Comparison of ENCODE assay signal across 8 mouse cellular contexts in the genomic region with DNA sequence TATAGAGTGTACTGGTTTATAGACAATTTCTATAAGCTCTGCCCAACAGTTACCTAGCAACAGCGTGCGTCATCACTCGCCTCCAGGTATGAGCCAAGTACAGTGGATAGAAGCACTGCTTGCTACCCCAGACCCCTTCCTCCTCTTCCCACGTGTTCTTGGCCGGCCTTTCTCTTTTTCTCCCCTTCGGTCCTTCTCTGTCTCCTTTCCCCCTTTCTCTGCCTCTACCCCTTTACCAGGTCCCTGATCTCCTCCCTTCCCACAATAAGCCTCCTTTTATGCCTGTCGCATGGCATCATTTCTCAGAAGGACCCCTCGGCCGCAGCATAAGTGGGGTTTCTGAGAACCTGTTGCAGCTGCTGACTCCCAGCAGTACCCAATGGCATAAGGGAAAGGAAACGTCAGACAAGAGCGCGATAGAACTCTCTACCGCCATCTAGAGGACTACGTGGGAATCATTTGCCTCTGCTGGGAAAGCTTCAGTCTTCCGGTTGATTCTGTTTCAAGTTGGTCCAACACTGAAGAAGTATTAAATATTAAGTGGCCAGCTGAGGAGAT. TPM values are rescaled to one million over a fixed set of nuclear protein-coding genes. Genes with fewer than 3 reads are reported as not detected.
A peak's percentile ranks its signal among the peaks of the same experiment; 100 is the strongest.
DNase-seq lines count a peak whose midpoint lies in the region; ATAC-seq lines count a peak whose summit lies in the region.

No protein-coding gene starts in this region.

- H3K9ac ChIP-seq in intestine, embryonic 14.5 days (ENCODE audit: low read length), result no peak overlapping the region

- no peak overlapping the region for H3K4me3 ChIP-seq in intestine, embryonic 14.5 days (ENCODE audit: low read depth, low read length)

- H3K4me2 ChIP-seq in intestine, embryonic 14.5 days (ENCODE audit: low read length), result peak overlapping the region; percentile 22

- H3K27me3 ChIP-seq in intestine, embryonic 14.5 days (replicated peaks; ENCODE audit: control insufficient read depth, insufficient read depth, low read length), result no peaks in the 10 kb centered on the region

- peaks cover 20% of the 10 kb centered on the region for H3K4me1 ChIP-seq in intestine, embryonic 14.5 days (replicated peaks; ENCODE audit: control insufficient read depth, insufficient read depth, low read length)

- DNase-seq in urinary bladder, postnatal 25 days (ENCODE audit: low spot score), result peak; percentile 54
- DNase-seq in urinary bladder, adult 2 months (ENCODE audit: low spot score), result no peak
- peak; percentile 91 for DNase-seq in embryo, embryonic 10 days (ENCODE audit: low spot score)
- peak; percentile 49 to 55 for DNase-seq in gastrocnemius, adult 8-10 months (ENCODE audit: low spot score in 2 of 2)
- DNase-seq in intestine, embryonic 14.5 days (ENCODE audit: low spot score), result peak; percentile 91
- DNase-seq in left cerebral cortex, postnatal 14 days (ENCODE audit: low spot score in 2 of 2), result peak; percentile 85 to 87
- peak; percentile 40 to 54 for DNase-seq in right cerebral cortex, postnatal 36 days (ENCODE audit: low spot score in 2 of 2)

- no peak overlapping the region for H3K27ac ChIP-seq in intestine, embryonic 14.5 days (ENCODE audit: low read depth)

- ATAC-seq in intestine, embryonic 14.5 days (replicated peaks; ENCODE audit: low FRiP score, low TSS enrichment, low read depth), result no peak
- peak; percentile 86 for ATAC-seq in megakaryocyte-erythroid progenitor cell, adult 5-6 weeks (replicated peaks; ENCODE audit: low FRiP score, low TSS enrichment, poor library complexity, severe bottlenecking)

- 28% methylated on average over 15 of the region's 15 CpGs for WGBS in intestine, embryonic 14.5 days

- intact Hi-C loops in left cerebral cortex, postnatal 14 days (cut with DNase I), result loop anchor here (2.0 kb wide), 1 partner anchor 42 kb away; no protein-coding TSS in a partner anchor

- no peaks in the 10 kb centered on the region for H3K36me3 ChIP-seq in intestine, embryonic 14.5 days (ENCODE audit: control insufficient read depth, insufficient read depth, low read length)

- no peaks in the 10 kb centered on the region for H3K9me3 ChIP-seq in intestine, embryonic 14.5 days (ENCODE audit: control insufficient read depth, low read length)

RNA-seq across cellular contexts. Expression of gene Mymx, which starts 24.8 kb away (rescaled TPM):
- 0.31 and 0.84 TPM in 2 replicates for polyA plus RNA-seq in urinary bladder, adult 2 months (2012; rRNA removed)
- not detected for total RNA-seq in gastrocnemius, adult 8-10 months (2022)
- 0.31 TPM in 1 of 2 replicates, not detected in the other for polyA plus RNA-seq in intestine, embryonic 14.5 days (2014; fragmentation: Nextera tagmentation; extraction: Ambion mirVana)
- total RNA-seq in left cerebral cortex, postnatal 14 days (2021), result not detected
- not detected in 2 replicates for total RNA-seq in megakaryocyte-erythroid progenitor cell, adult 5-6 weeks (2014; fragmentation: Nextera tagmentation)
- total RNA-seq in megakaryocyte-erythroid progenitor cell, adult 5-6 weeks (2017), result not detected in 2 replicates

RNA-seq across cellular contexts. Expression of gene Slc29a1, which starts 27.2 kb away (rescaled TPM):
- 210 and 219 TPM in 2 replicates for polyA plus RNA-seq in urinary bladder, adult 2 months (2012; rRNA removed)
- 10 to 100 TPM; 26.6 to 31.2 (median 27.2) TPM for total RNA-seq in gastrocnemius, adult 8-10 months (2022)
- 79.7 and 82.7 TPM in 2 replicates for polyA plus RNA-seq in intestine, embryonic 14.5 days (2014; fragmentation: Nextera tagmentation; extraction: Ambion mirVana)
- 10 to 100 TPM; 21.0 to 24.4 TPM for total RNA-seq in left cerebral cortex, postnatal 14 days (2021)
- 166 and 176 TPM in 2 replicates for total RNA-seq in megakaryocyte-erythroid progenitor cell, adult 5-6 weeks (2014; fragmentation: Nextera tagmentation)
- 89.2 and 171 TPM in 2 replicates for total RNA-seq in megakaryocyte-erythroid progenitor cell, adult 5-6 weeks (2017)

RNA-seq across cellular contexts. Expression of gene Capn11, which starts 32.5 kb away (rescaled TPM):
- 2.3 and 2.7 TPM in 2 replicates for polyA plus RNA-seq in urinary bladder, adult 2 months (2012; rRNA removed)
- under 1 TPM; 0.15 to 0.51 (median 0.33) TPM for total RNA-seq in gastrocnemius, adult 8-10 months (2022)
- polyA plus RNA-seq in intestine, embryonic 14.5 days (2014; fragmentation: Nextera tagmentation; extraction: Ambion mirVana), result not detected in 2 replicates
- total RNA-seq in left cerebral cortex, postnatal 14 days (2021), result 1 to 10 TPM in 1 of 2 experiments, under 1 TPM in 1; 0.13 to 1.6 TPM
- total RNA-seq in megakaryocyte-erythroid progenitor cell, adult 5-6 weeks (2014; fragmentation: Nextera tagmentation), result 0.98 TPM in 1 of 2 replicates, not detected in the other
- 0.15 TPM in 1 of 2 replicates, not detected in the other for total RNA-seq in megakaryocyte-erythroid progenitor cell, adult 5-6 weeks (2017)

RNA-seq across cellular contexts. Expression of gene Hsp90ab1, which starts 53.6 kb away (rescaled TPM):
- 635 and 857 TPM in 2 replicates for polyA plus RNA-seq in urinary bladder, adult 2 months (2012; rRNA removed)
- 1,000 to 10,000 TPM; 1,140 to 1,362 (median 1,203) TPM for total RNA-seq in gastrocnemius, adult 8-10 months (2022)
- 1,628 and 1,680 TPM in 2 replicates for polyA plus RNA-seq in intestine, embryonic 14.5 days (2014; fragmentation: Nextera tagmentation; extraction: Ambion mirVana)
- total RNA-seq in left cerebral cortex, postnatal 14 days (2021), result 1,000 to 10,000 TPM; 1,454 to 1,586 TPM
- total RNA-seq in megakaryocyte-erythroid progenitor cell, adult 5-6 weeks (2014; fragmentation: Nextera tagmentation), result 1,847 and 1,911 TPM in 2 replicates
- total RNA-seq in megakaryocyte-erythroid progenitor cell, adult 5-6 weeks (2017), result 2,660 and 3,319 TPM in 2 replicates

RNA-seq across cellular contexts. Expression of gene Mrpl14, which starts 59.5 kb away (rescaled TPM):
- 100 and 106 TPM in 2 replicates for polyA plus RNA-seq in urinary bladder, adult 2 months (2012; rRNA removed)
- total RNA-seq in gastrocnemius, adult 8-10 months (2022), result 100 to 1,000 TPM; 105 to 141 (median 132) TPM
- polyA plus RNA-seq in intestine, embryonic 14.5 days (2014; fragmentation: Nextera tagmentation; extraction: Ambion mirVana), result 168 and 173 TPM in 2 replicates
- 10 to 100 TPM; 42.9 to 46.3 TPM for total RNA-seq in left cerebral cortex, postnatal 14 days (2021)
- 79.0 and 88.9 TPM in 2 replicates for total RNA-seq in megakaryocyte-erythroid progenitor cell, adult 5-6 weeks (2014; fragmentation: Nextera tagmentation)
- total RNA-seq in megakaryocyte-erythroid progenitor cell, adult 5-6 weeks (2017), result 9.7 and 14.4 TPM in 2 replicates
